Mouse (Mus musculus) spleen, embryonic (tissue): ENCODE measurements around the gene Phlpp2.

ENCODE experiments used
- CTCF ChIA-PET: fragments of 350-600 bp; sonication (Branson Sonifier 250); formaldehyde crosslinking; loops from one replicate; lab custom pipeline; 2022; lab: Charles Lee

Phlpp2 gene

GRCm38 (mm10) chr8:109961693-109962367 lies 93.5 kb downstream of the Phlpp2 start, which contains the start of gene Marveld3:
Marveld3 (minus strand) TSS chr8:109962203.
- CTCF ChIA-PET: interaction anchor here (0.7 kb wide), 1 partner anchor 861 kb away, joined by 3 read pairs; no protein-coding TSS in a partner anchor

- CTCF ChIA-PET: interaction anchor here (0.6 to 0.7 kb wide), 2 partner anchors 97 to 863 kb away, joined by 3 to 9 read pairs; no protein-coding TSS in a partner anchor
Measured at GRCm38 (mm10) chr8:109962896-109963295, 94.6 kb downstream of the Phlpp2 start.

GRCm38 (mm10) chr8:109963421-109963820 lies 95.1 kb downstream of the Phlpp2 start:
- CTCF ChIA-PET: no interaction called here

- CTCF ChIA-PET: no interaction called here
Measured at GRCm38 (mm10) chr8:109964106-109964505, 95.8 kb downstream of the Phlpp2 start.

- CTCF ChIA-PET: no interaction called here
Measured at GRCm38 (mm10) chr8:109968837-109969236, 100.5 kb downstream of the Phlpp2 start.

GRCm38 (mm10) chr8:109970323-109970722 lies 102.0 kb downstream of the Phlpp2 start:
- CTCF ChIA-PET: interaction anchor here (0.6 to 1.0 kb wide), 2 partner anchors 9 to 23 kb away, joined by 3 to 4 read pairs; no protein-coding TSS in a partner anchor

- CTCF ChIA-PET: no interaction called here
Measured at GRCm38 (mm10) chr8:109972901-109973300, 104.6 kb downstream of the Phlpp2 start.

GRCm38 (mm10) chr8:109979339-109979738 lies 111.0 kb downstream of the Phlpp2 start:
- CTCF ChIA-PET: no interaction called here

- CTCF ChIA-PET: no interaction called here
Measured at GRCm38 (mm10) chr8:109982386-109983105, 114.2 kb downstream of the Phlpp2 start.

GRCm38 (mm10) chr8:109983944-109984343 lies 115.6 kb downstream of the Phlpp2 start:
- CTCF ChIA-PET: no interaction called here

GRCm38 (mm10) chr8:109986384-109986783 lies 118.0 kb downstream of the Phlpp2 start:
- CTCF ChIA-PET: no interaction called here

GRCm38 (mm10) chr8:109987776-109988175 lies 119.4 kb downstream of the Phlpp2 start:
- CTCF ChIA-PET: no interaction called here

- CTCF ChIA-PET: no interaction called here
Measured at GRCm38 (mm10) chr8:109989151-109989550, 120.8 kb downstream of the Phlpp2 start.

- CTCF ChIA-PET: no interaction called here
Measured at GRCm38 (mm10) chr8:109990224-109990623, 121.9 kb downstream of the Phlpp2 start, which contains the start of gene Tat. Tat (plus strand) TSS chr8:109990437.

GRCm38 (mm10) chr8:109992166-109992565 lies 123.8 kb downstream of the Phlpp2 start:
- CTCF ChIA-PET: no interaction called here

- CTCF ChIA-PET: no interaction called here
Measured at GRCm38 (mm10) chr8:109992951-109993350, 124.6 kb downstream of the Phlpp2 start.
